Mouse (Mus musculus) cerebellum, postnatal 10 days (tissue): ENCODE measurements around the gene Plekhh3.

ENCODE experiments used
- DNase-seq, 2 experiments: peaks; one replicate each; pipeline ENCODE4 v3.0.0; 2021; ENCODE audit warnings: mixed read lengths in 2 of 2

Gene Plekhh3

GRCm38 (mm10) chr11:101149178-101150105, 21.7 kb downstream of the Plekhh3 start:
- peak in 1 of 2 experiments; percentile 22 for DNase-seq

- no peak for DNase-seq
Observed at GRCm38 (mm10) chr11:101148751-101149150, 22.4 kb downstream of the Plekhh3 start.

GRCm38 (mm10) chr11:101146377-101146776, 24.8 kb downstream of the Plekhh3 start:
- peak; percentile 83 to 84 for DNase-seq

- DNase-seq, result peak; percentile 71 to 77
Observed at GRCm38 (mm10) chr11:101143338-101144225, 27.6 kb downstream of the Plekhh3 start.

- DNase-seq, result no peak
Observed at GRCm38 (mm10) chr11:101142215-101142967, 28.8 kb downstream of the Plekhh3 start.

- DNase-seq, result no peak
Observed at GRCm38 (mm10) chr11:101141088-101141487, 30.1 kb downstream of the Plekhh3 start.

GRCm38 (mm10) chr11:101140164-101140819, 30.9 kb downstream of the Plekhh3 start:
- peak; percentile 49 to 65 for DNase-seq

GRCm38 (mm10) chr11:101138536-101139181, 32.5 kb downstream of the Plekhh3 start:
- DNase-seq, result peak; percentile 55 to 61

GRCm38 (mm10) chr11:101137000-101137399, 34.2 kb downstream of the Plekhh3 start:
- no peak for DNase-seq

GRCm38 (mm10) chr11:101134217-101134865, 36.8 kb downstream of the Plekhh3 start:
- peak; percentile 58 to 62 for DNase-seq

GRCm38 (mm10) chr11:101133037-101133436, 38.1 kb downstream of the Plekhh3 start:
- peak; percentile 37 to 39 for DNase-seq

GRCm38 (mm10) chr11:101131701-101132100, 39.5 kb downstream of the Plekhh3 start:
- DNase-seq, result peak; percentile 73 to 84

- DNase-seq, result peak; percentile 75 to 76
Observed at GRCm38 (mm10) chr11:101131187-101131586, 40.0 kb downstream of the Plekhh3 start.

- peak; percentile 66 to 67 for DNase-seq
Observed at GRCm38 (mm10) chr11:101130056-101130756, 40.9 kb downstream of the Plekhh3 start.

GRCm38 (mm10) chr11:101128996-101129577, 42.1 kb downstream of the Plekhh3 start:
- DNase-seq, result peak; percentile 88 to 90

GRCm38 (mm10) chr11:101127075-101127474, 44.1 kb downstream of the Plekhh3 start:
- peak; percentile 49 to 72 for DNase-seq

GRCm38 (mm10) chr11:101125008-101125407, 46.1 kb downstream of the Plekhh3 start:
- DNase-seq, result peak in 1 of 2 experiments; percentile 38

- peak; percentile 47 to 54 for DNase-seq
Observed at GRCm38 (mm10) chr11:101124494-101124893, 46.7 kb downstream of the Plekhh3 start.

GRCm38 (mm10) chr11:101120545-101121188, 50.5 kb downstream of the Plekhh3 start:
- peak; percentile 26 to 38 for DNase-seq
